Mouse (Mus musculus) small intestine, adult 2 months (tissue): Measurements from ENCODE around the gene Mob4. TPM values are rescaled to one million over a fixed set of nuclear protein-coding genes. Genes with fewer than 3 reads are reported as not detected.

Source experiments
- H3K27ac ChIP-seq: fragments of 200-500 bp; 2 replicates; pipeline ENCODE4 v1.5.1; 2012; ENCODE audit warnings: low read depth, low read length, control low read depth, inconsistent platforms; ENCODE audit not compliant: insufficient read depth
- H3K27me3 ChIP-seq: fragments of 200-500 bp; 2 replicates; pipeline ENCODE4 v1.6.1; 2012; ENCODE audit warnings: mild to moderate bottlenecking, moderate library complexity, low read length, inconsistent platforms; ENCODE audit not compliant: control insufficient read depth, insufficient read depth
- H3K36me3 ChIP-seq: fragments of 200-500 bp; 2 replicates; pipeline ENCODE4 v1.6.1; 2012; ENCODE audit warnings: mild to moderate bottlenecking, low read length, control low read depth, inconsistent platforms; ENCODE audit not compliant: control insufficient read depth, insufficient read depth
- H3K4me1 ChIP-seq: fragments of 200-500 bp; 2 replicates; pipeline ENCODE4 v1.6.1; 2012; ENCODE audit warnings: low read length, inconsistent platforms, mixed read lengths; ENCODE audit not compliant: control insufficient read depth, insufficient read depth, insufficient read length
- H3K4me3 ChIP-seq: fragments of 200-500 bp; 2 replicates; pipeline ENCODE4 v1.5.1; 2012; ENCODE audit warnings: low read depth, mild to moderate bottlenecking, control low read depth, inconsistent platforms, low read length, moderate library complexity
- CTCF ChIP-seq: fragments of 200-500 bp; IDR thresholded peaks from 2 replicates; pipeline ENCODE4 v1.5.1; 2012; ENCODE audit warnings: low read depth, mild to moderate bottlenecking, control low read depth, inconsistent platforms, low read length, moderate library complexity, mixed read lengths; ENCODE audit not compliant: insufficient replicate concordance, insufficient read length; ENCODE audit errors: extremely low read depth
- POLR2A ChIP-seq: fragments of 200-500 bp; IDR thresholded peaks from 2 replicates; pipeline ENCODE4 v1.6.1; 2012; ENCODE audit warnings: low read depth, mild to moderate bottlenecking, control low read depth, inconsistent platforms, low read length, moderate library complexity
- WGBS: fragments of 180-500 bp; shearing (Covaris S2); methylation state at CpG from one replicate; pipeline ENCODE4 v1.1.7; 2018; 5-methylcytosine and 5-hydroxymethylcytosine counted together
- polyA plus RNA-seq: library from polyadenylated mRNA; depleted of rRNA; stranded (reverse); fragments of >200 nt; gene quantifications from 2 replicates; pipeline ENCODE4 v1.2.3, GENCODE M21; 2012

Gene Mob4
- polyA plus RNA-seq, 1 experiment = 2.8 TPM

DNA sequence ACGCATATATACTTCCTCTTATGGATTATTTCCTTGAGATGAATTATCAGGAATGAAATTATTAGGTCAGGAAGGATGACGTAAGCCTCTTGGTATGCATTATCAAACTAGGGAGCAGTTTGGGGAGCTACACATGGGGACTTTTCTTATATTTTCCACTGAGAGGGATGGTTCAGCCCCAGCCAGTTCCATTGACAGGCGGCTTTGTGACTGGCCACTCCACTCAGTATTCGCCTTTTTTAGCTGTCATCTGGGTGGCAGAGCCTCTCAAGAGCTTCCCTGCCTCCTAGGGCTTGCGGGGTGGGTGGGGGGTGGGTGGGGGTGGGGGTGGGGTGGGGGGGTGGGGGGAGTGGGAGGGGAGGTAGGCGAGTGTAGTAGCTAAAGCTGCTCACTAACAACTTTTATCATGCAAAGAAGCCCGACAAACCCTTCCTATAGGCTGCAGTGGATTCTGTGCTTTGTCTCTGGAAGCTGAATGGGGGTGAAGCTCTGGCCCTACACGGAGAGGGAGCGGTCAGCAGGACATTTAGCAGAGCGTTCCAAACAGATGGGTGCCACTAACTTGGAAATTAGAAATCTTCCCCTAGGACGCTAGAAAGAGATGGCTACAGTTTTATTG, 55.7 kb downstream of the Mob4 start:
- 55% methylated on average over 11 of the region's 11 CpGs for WGBS

DNA sequence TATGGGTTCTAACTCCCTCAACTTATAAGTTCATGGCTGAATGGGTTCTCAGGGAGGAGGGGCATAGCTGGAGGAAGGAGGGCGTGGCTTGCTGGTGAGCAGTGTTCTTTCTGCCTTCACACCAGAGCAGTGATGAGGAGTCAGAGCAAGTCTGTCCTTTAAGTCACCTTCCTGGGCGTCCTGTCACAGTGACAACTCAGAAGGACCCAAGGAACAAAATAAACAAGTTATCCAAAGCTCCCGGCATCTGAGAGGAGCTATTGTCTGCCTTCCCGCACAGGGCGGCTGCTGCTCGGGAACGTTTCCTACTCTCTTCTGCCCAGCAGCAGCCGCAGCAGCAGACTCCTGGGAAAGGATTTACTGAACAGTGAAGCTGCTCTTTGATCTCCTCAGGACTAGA, 61.0 kb downstream of the Mob4 start:
- no peaks in the 10 kb centered on the region for H3K27me3 ChIP-seq
- H3K27ac ChIP-seq = no peak overlapping the region
- H3K4me1 ChIP-seq = no peaks in the 10 kb centered on the region; the same call in 1 of the 2 replicates
- 15% methylated on average over 8 of the region's 8 CpGs for WGBS
- peak overlapping the region; percentile 38 for H3K4me3 ChIP-seq
- TF ChIP-seq CTCF = no peak
- TF ChIP-seq POLR2A = no peak
- H3K36me3 ChIP-seq = no peaks in the 10 kb centered on the region

More for the DNA sequence above, 55.7 kb downstream of the Mob4 start:
- Histone ChIP-seq H3K4me1 (no peaks in the 10 kb centered on the region), H3K27ac (no peak overlapping the region), H3K4me3 (no peak overlapping the region), H3K36me3 (no peaks in the 10 kb centered on the region; the same call in 1 of the 2 replicates), H3K27me3 (no peaks in the 10 kb centered on the region)
- no peak for TF ChIP-seq CTCF
- TF ChIP-seq POLR2A = no peak

DNA sequence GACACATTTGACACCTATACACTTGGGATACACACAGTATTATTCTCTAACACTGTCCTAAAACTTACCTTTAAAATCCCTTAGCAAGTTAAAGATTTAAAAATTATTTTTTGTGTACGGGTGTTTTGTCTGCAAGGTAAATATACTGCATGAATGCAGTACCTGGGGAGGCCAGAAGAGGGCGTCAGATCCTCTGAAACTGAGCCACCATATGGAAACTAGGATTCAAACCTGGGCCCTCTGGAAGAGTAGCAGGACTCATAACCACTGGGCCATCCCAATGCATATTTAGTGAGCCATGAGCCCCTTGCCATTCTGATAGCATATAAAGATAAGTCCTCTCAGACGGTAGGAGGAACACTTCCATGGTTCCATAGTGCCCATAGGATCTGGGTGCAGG, 61.8 kb downstream of the Mob4 start:
- H3K27ac ChIP-seq = no peak overlapping the region
- H3K4me3 ChIP-seq = no peak overlapping the region
- no peaks in the 10 kb centered on the region; the same call in 1 of the 2 replicates for H3K4me1 ChIP-seq
- WGBS = 39% methylated on average over 3 of the region's 3 CpGs
- peak; percentile 64; the same call in 1 of the 2 replicates for TF ChIP-seq CTCF
- no peak for TF ChIP-seq POLR2A
- no peaks in the 10 kb centered on the region for H3K27me3 ChIP-seq
- no peaks in the 10 kb centered on the region for H3K36me3 ChIP-seq

DNA sequence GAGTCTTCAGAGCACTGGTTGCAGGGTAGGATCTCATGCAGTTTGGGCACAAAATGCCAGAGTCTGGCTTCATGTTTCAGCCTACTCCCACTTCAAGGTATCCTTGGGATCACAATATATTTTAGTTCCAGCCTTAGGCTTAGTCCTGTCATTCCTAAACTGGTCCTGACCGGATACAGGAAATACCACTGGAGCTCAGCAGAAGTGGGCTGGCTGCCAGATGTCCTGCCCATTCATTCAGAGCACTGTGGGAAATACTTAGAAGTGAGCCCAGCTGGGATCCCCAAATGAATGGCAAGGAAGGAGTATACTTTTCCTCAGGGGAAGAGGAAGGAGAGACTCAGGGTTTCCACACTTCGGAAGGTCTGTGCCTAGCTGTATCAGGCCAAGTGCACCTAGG, 62.3 kb downstream of the Mob4 start:
- Histone ChIP-seq H3K4me1 (no peaks in the 10 kb centered on the region; the same call in 1 of the 2 replicates), H3K36me3 (no peaks in the 10 kb centered on the region), H3K27ac (no peak overlapping the region), H3K4me3 (no peak overlapping the region), H3K27me3 (no peaks in the 10 kb centered on the region)
- 30% methylated on average over 2 of the region's 2 CpGs for WGBS
- no peak for TF ChIP-seq CTCF

DNA sequence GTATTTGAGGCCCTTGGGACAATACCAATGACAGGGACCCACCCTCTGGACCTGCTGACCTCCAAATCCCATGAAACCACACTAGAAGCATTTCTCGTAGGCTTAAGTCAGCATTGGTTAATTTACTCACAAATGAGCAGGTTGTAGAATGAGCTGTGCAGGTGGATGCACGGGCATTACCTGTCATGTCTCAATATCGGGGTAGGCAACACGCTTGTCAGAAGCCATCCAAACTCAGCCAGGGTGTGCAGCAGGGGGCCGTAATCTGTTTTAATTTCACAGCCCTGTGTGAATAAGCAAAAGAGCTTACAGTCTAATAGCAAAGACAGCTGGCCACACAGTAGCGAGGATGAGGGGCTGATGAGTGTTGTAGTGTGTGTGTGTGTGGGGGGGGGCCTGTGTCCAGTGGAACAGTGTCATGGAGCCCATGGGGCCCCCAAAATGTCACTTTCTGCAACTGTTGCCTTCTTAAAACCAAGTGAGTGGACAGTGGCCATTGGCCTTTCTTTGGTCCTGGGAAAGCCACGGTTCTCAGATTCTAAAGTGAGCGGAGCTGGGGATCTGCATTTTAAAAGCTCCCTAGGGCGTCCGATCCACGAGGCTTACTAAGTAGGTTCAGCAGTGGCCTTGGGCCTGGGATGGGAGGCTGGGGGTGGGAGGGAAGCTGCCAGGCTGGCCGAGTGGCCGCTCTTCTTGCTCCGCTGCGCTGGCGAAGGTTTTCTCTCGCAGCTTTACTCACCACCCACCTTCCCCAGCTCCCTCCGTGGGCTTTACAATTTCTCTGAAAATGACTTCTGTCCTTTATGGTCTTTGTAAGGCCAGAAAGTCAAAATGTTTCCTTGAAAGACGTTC, 63.3 kb downstream of the Mob4 start:
- H3K36me3 ChIP-seq = no peaks in the 10 kb centered on the region
- H3K4me3 ChIP-seq = no peak overlapping the region
- no peak overlapping the region for H3K27ac ChIP-seq
- no peaks in the 10 kb centered on the region for H3K27me3 ChIP-seq
- WGBS = 93% methylated on average over 19 of the region's 19 CpGs
- H3K4me1 ChIP-seq = no peaks in the 10 kb centered on the region; the same call in 1 of the 2 replicates
- no peak for TF ChIP-seq CTCF
- TF ChIP-seq POLR2A = no peak

- no peak overlapping the region for H3K27ac ChIP-seq
- WGBS = 86% methylated on average over 4 of the region's 4 CpGs
- no peak for TF ChIP-seq CTCF
- no peak for TF ChIP-seq POLR2A
- no peaks in the 10 kb centered on the region; the same call in 1 of the 2 replicates for H3K4me1 ChIP-seq
- no peaks in the 10 kb centered on the region for H3K27me3 ChIP-seq
- no peaks in the 10 kb centered on the region for H3K36me3 ChIP-seq
- no peak overlapping the region for H3K4me3 ChIP-seq
Measured at GRCm38 (mm10) chr1:55195021-55195420, 64.0 kb downstream of the Mob4 start.

GRCm38 (mm10) chr1:55196327-55197003, 65.4 kb downstream of the Mob4 start:
- Histone ChIP-seq H3K4me1 (no peaks in the 10 kb centered on the region; the same call in 1 of the 2 replicates), H3K27me3 (no peaks in the 10 kb centered on the region), H3K36me3 (no peaks in the 10 kb centered on the region), H3K4me3 (no peak overlapping the region), H3K27ac (no peak overlapping the region)
- no peak for TF ChIP-seq POLR2A
- no peak for TF ChIP-seq CTCF
- 73% methylated on average over 6 of the region's 6 CpGs for WGBS
